ENCODE assay signal across 7 mouse cellular contexts in genomic region chr15:80253530-80253929, GRCm38 (mm10). TPM values are rescaled to one million over a fixed set of nuclear protein-coding genes. Genes with fewer than 3 reads are reported as not detected.
DNase-seq lines count a peak whose midpoint lies in the region; ATAC-seq and TF ChIP-seq lines count a peak whose summit lies in the region.

No protein-coding gene starts in this region.

- H3K79me2 ChIP-seq in liver, adult 2 months (ENCODE audit: control insufficient read depth, insufficient read depth, low read length), result peaks cover 12% of the 10 kb centered on the region; the same call in 1 of the 2 replicates

- H3K4me1 ChIP-seq in liver, adult 2 months (ENCODE audit: control insufficient read depth, insufficient read depth, low read length), result peaks cover 37% of the 10 kb centered on the region
- peaks cover 32% of the 10 kb centered on the region for H3K4me1 ChIP-seq in forebrain, embryonic 15.5 days
- peaks cover 62% of the 10 kb centered on the region for H3K4me1 ChIP-seq in limb, embryonic 10.5 days
- peaks cover 22% of the 10 kb centered on the region for H3K4me1 ChIP-seq in olfactory bulb, adult 2 months (ENCODE audit: control insufficient read depth, insufficient read depth, low read length)

- no peak overlapping the region for H3K4me2 ChIP-seq in forebrain, embryonic 15.5 days (replicated peaks)

- no peak overlapping the region for H3K4me3 ChIP-seq in liver, adult 2 months (ENCODE audit: insufficient read depth, low read depth, low read length)
- no peak overlapping the region for H3K4me3 ChIP-seq in forebrain, embryonic 15.5 days
- peak overlapping the region; percentile 98 for H3K4me3 ChIP-seq in limb, embryonic 10.5 days
- no peak overlapping the region for H3K4me3 ChIP-seq in olfactory bulb, adult 2 months (ENCODE audit: insufficient read depth, low read depth, low read length)

- peak overlapping the region; percentile 98 for H3K27ac ChIP-seq in liver, adult 2 months (replicated peaks; ENCODE audit: insufficient read depth, low read depth, low read length)
- peak overlapping the region; percentile 99; the same call in 1 of the 2 replicates for H3K27ac ChIP-seq in forebrain, embryonic 15.5 days (replicated peaks)
- H3K27ac ChIP-seq in limb, embryonic 10.5 days, result peak overlapping the region; percentile 99
- H3K27ac ChIP-seq in olfactory bulb, adult 2 months (ENCODE audit: insufficient read depth, low read depth, low read length), result peak overlapping the region; percentile 97

- 58% methylated on average over 2 of the region's 2 CpGs for WGBS in liver, adult 2 months
- WGBS in forebrain, embryonic 15.5 days, result 25% methylated on average over 2 of the region's 2 CpGs
- 9% methylated on average over 2 of the region's 2 CpGs for WGBS in limb, embryonic 10.5 days
- 7% methylated on average over 2 of the region's 2 CpGs for WGBS in olfactory bulb, adult 2 months

- H3K9me3 ChIP-seq in forebrain, embryonic 15.5 days, result no peaks in the 10 kb centered on the region
- no peaks in the 10 kb centered on the region for H3K9me3 ChIP-seq in limb, embryonic 10.5 days (replicated peaks)

- no peak for ATAC-seq in forebrain, embryonic 15.5 days (replicated peaks)

- no peak for TF ChIP-seq CTCF in liver, adult 2 months (IDR thresholded peaks at IDR 0.05; ENCODE audit: low read depth, low read length)
- no peak for TF ChIP-seq CTCF in olfactory bulb, adult 2 months (IDR thresholded peaks at IDR 0.05; ENCODE audit: insufficient read depth, low read depth, low read length)

- DNase-seq in liver, adult 2 months (ENCODE audit: extremely low read depth, low read depth, low spot score), result no peak
- DNase-seq in liver, result no peak
- DNase-seq in limb, embryonic 10.5 days (ENCODE audit: low spot score), result peak; percentile 51
- DNase-seq in frontal cortex, postnatal 36 days (ENCODE audit: low spot score in 2 of 2), result no peak
- no peak for DNase-seq in urinary bladder, postnatal 25 days (ENCODE audit: low spot score)

- H3K36me3 ChIP-seq in liver, adult 2 months (ENCODE audit: control insufficient read depth, insufficient read depth, low read length), result peaks cover 28% of the 10 kb centered on the region
- H3K36me3 ChIP-seq in forebrain, embryonic 15.5 days, result peaks cover 53% of the 10 kb centered on the region
- peaks cover 65% of the 10 kb centered on the region for H3K36me3 ChIP-seq in limb, embryonic 10.5 days

- no peak overlapping the region for H3K9ac ChIP-seq in liver, adult 2 months (ENCODE audit: low read depth, low read length)
- no peak overlapping the region for H3K9ac ChIP-seq in forebrain, embryonic 15.5 days (replicated peaks)

- H3K27me3 ChIP-seq in liver, adult 2 months (ENCODE audit: control insufficient read depth, insufficient read depth, low read length), result no peaks in the 10 kb centered on the region
- no peaks in the 10 kb centered on the region for H3K27me3 ChIP-seq in forebrain, embryonic 15.5 days
- H3K27me3 ChIP-seq in limb, embryonic 10.5 days (ENCODE audit: low read depth, poor library complexity, severe bottlenecking), result no peaks in the 10 kb centered on the region; the same call in 1 of the 2 replicates

- TF ChIP-seq POLR2A in liver, adult 2 months (IDR thresholded peaks at IDR 0.05; ENCODE audit: extremely low read depth, insufficient read depth, low read length), result no peak
- TF ChIP-seq POLR2A in olfactory bulb, adult 2 months (IDR thresholded peaks at IDR 0.05; ENCODE audit: insufficient read depth, low read depth, low read length), result no peak

RNA-seq across cellular contexts. Expression of gene Atf4, which starts 1.5 kb away (rescaled TPM):
- 50.0 and 55.1 TPM in 2 replicates for total RNA-seq in liver, adult 2 months (2014; rRNA removed)
- polyA plus RNA-seq in liver, adult 2 months (2012; rRNA removed), result 88.8 and 130 TPM in 2 replicates
- 123 and 124 TPM in 2 replicates for polyA plus RNA-seq in forebrain, embryonic 15.5 days (2015; fragmentation: Nextera tagmentation; extraction: Ambion mirVana)
- polyA plus RNA-seq in limb, embryonic 10.5 days (2016; fragmentation: Nextera tagmentation; extraction: Ambion mirVana), result 113 TPM in 2 replicates
- polyA plus RNA-seq in olfactory bulb, adult 2 months (2012; ENCODE audit: insufficient read depth, insufficient read length, low replicate concordance, missing spikeins), result not detected in 2 replicates

RNA-seq across cellular contexts. Expression of gene Rps19bp1, which starts 10.6 kb away (rescaled TPM):
- 8.3 and 12.3 TPM in 2 replicates for total RNA-seq in liver, adult 2 months (2014; rRNA removed)
- 17.0 and 19.1 TPM in 2 replicates for polyA plus RNA-seq in liver, adult 2 months (2012; rRNA removed)
- 65.3 and 70.7 TPM in 2 replicates for polyA plus RNA-seq in forebrain, embryonic 15.5 days (2015; fragmentation: Nextera tagmentation; extraction: Ambion mirVana)
- 70.0 and 75.5 TPM in 2 replicates for polyA plus RNA-seq in limb, embryonic 10.5 days (2016; fragmentation: Nextera tagmentation; extraction: Ambion mirVana)
- polyA plus RNA-seq in olfactory bulb, adult 2 months (2012; ENCODE audit: insufficient read depth, insufficient read length, low replicate concordance, missing spikeins), result not detected in 2 replicates

RNA-seq across cellular contexts. Expression of gene AC140267.1, which starts 17.9 kb away (rescaled TPM):
- total RNA-seq in liver, adult 2 months (2014; rRNA removed), result not detected in 2 replicates
- polyA plus RNA-seq in liver, adult 2 months (2012; rRNA removed), result not detected in 2 replicates
- 4.2 TPM in 1 of 2 replicates, not detected in the other for polyA plus RNA-seq in forebrain, embryonic 15.5 days (2015; fragmentation: Nextera tagmentation; extraction: Ambion mirVana)
- polyA plus RNA-seq in limb, embryonic 10.5 days (2016; fragmentation: Nextera tagmentation; extraction: Ambion mirVana), result not detected in 2 replicates
- not detected in 2 replicates for polyA plus RNA-seq in olfactory bulb, adult 2 months (2012; ENCODE audit: insufficient read depth, insufficient read length, low replicate concordance, missing spikeins)

RNA-seq across cellular contexts. Expression of gene Mief1, which starts 19.7 kb away (rescaled TPM):
- 13.4 and 16.0 TPM in 2 replicates for total RNA-seq in liver, adult 2 months (2014; rRNA removed)
- 12.8 and 17.1 TPM in 2 replicates for polyA plus RNA-seq in liver, adult 2 months (2012; rRNA removed)
- polyA plus RNA-seq in forebrain, embryonic 15.5 days (2015; fragmentation: Nextera tagmentation; extraction: Ambion mirVana), result 41.0 and 41.6 TPM in 2 replicates
- polyA plus RNA-seq in limb, embryonic 10.5 days (2016; fragmentation: Nextera tagmentation; extraction: Ambion mirVana), result 42.4 and 43.7 TPM in 2 replicates
- polyA plus RNA-seq in olfactory bulb, adult 2 months (2012; ENCODE audit: insufficient read depth, insufficient read length, low replicate concordance, missing spikeins), result not detected in 2 replicates

RNA-seq across cellular contexts. Expression of gene Cacna1i, which starts 33.5 kb away (rescaled TPM):
- under 0.01 and 0.13 TPM in 2 replicates for total RNA-seq in liver, adult 2 months (2014; rRNA removed)
- polyA plus RNA-seq in liver, adult 2 months (2012; rRNA removed), result 0.02 and 0.09 TPM in 2 replicates
- 0.50 and 0.57 TPM in 2 replicates for polyA plus RNA-seq in forebrain, embryonic 15.5 days (2015; fragmentation: Nextera tagmentation; extraction: Ambion mirVana)
- polyA plus RNA-seq in limb, embryonic 10.5 days (2016; fragmentation: Nextera tagmentation; extraction: Ambion mirVana), result 0.06 and 0.08 TPM in 2 replicates
- polyA plus RNA-seq in olfactory bulb, adult 2 months (2012; ENCODE audit: insufficient read depth, insufficient read length, low replicate concordance, missing spikeins), result not detected in 2 replicates
